Mouse (Mus musculus): ENCODE data around the gene Zscan10. TPM values are rescaled to one million over a fixed set of nuclear protein-coding genes. Genes with fewer than 3 reads are reported as not detected.
"Not testable (repeated sequence)": the region's sequence is repeated elsewhere in the genome, so short reads cannot be mapped to it uniquely, and the experiment has no call there.

Zscan10 gene
- polyA plus RNA-seq, 1 experiment from 2014 or later: 0.22 TPM

GRCm38 (mm10) chr17:23595139-23595538 is 5.5 kb upstream of the Zscan10 start:
- not testable (repeated sequence) for H3K36me3 ChIP-seq; ATAC-seq (ENCODE audit: low FRiP score)
- WGBS: 76% methylated on average over 4 of the region's 4 CpGs

GRCm38 (mm10) chr17:23598582-23599552 is 1.8 kb upstream of the Zscan10 start, which contains the start of gene Zfp13:
Gene Zfp13 (minus strand): TSS chr17:23599487.
- Histone ChIP-seq H3K27ac (peak within 1 kb of the TSS; percentile 58), H3K36me3 (no peaks in the 10 kb centered on the region), H3K4me3 (peak within 1 kb of the TSS; percentile 42), H3K9me3 (no peaks in the 10 kb centered on the region), H3K27me3 (peaks cover 15% of the 10 kb centered on the region), H3K4me1 (replicated peaks) (peaks cover 14% of the 10 kb centered on the region), H3K4me2 (peak within 1 kb of the TSS; percentile 65), H3K9ac (peak within 1 kb of the TSS; percentile 66)
- peak; percentile 95 for ATAC-seq (ENCODE audit: low FRiP score)
- WGBS: 12% methylated on average over 28 of the region's 31 CpGs

More at GRCm38 (mm10) chr17:23595139-23595538, 5.5 kb upstream of the Zscan10 start:
- H3K9me3 ChIP-seq, H3K9ac ChIP-seq, H3K27ac ChIP-seq, H3K4me3 ChIP-seq, H3K27me3 ChIP-seq, H3K4me2 ChIP-seq: not testable (repeated sequence)
- H3K4me1 ChIP-seq (replicated peaks): peaks cover 19% of the 10 kb centered on the region

- Histone ChIP-seq H3K36me3 (no peaks in the 10 kb centered on the region), H3K9ac (peak overlapping the region; percentile 66; the same call in 1 of the 2 replicates), H3K9me3 (no peaks in the 10 kb centered on the region), H3K4me3 (peak overlapping the region; percentile 42), H3K4me2 (peak overlapping the region; percentile 65), H3K27me3 (peaks cover 15% of the 10 kb centered on the region), H3K4me1 (replicated peaks) (peaks cover 14% of the 10 kb centered on the region), H3K27ac (no peak overlapping the region)
- no peak; the same call in 1 of the 2 replicates for ATAC-seq (ENCODE audit: low FRiP score)
- 44% methylated on average over 7 of the region's 7 CpGs for WGBS
These were observed 1.0 kb upstream of the Zscan10 start for GRCm38 (mm10) chr17:23599605-23600063.

- no peak overlapping the region for H3K27ac ChIP-seq
- whole genome bisulfite sequencing: 46% methylated on average over 10 of the region's 10 CpGs
- no peak overlapping the region for H3K4me3 ChIP-seq
- H3K9ac ChIP-seq: no peak overlapping the region
- H3K4me2 ChIP-seq: no peak overlapping the region
- peaks cover 14% of the 10 kb centered on the region for H3K4me1 ChIP-seq (replicated peaks)
- peaks cover 15% of the 10 kb centered on the region for H3K27me3 ChIP-seq
- H3K36me3 ChIP-seq: no peaks in the 10 kb centered on the region
- no peaks in the 10 kb centered on the region for H3K9me3 ChIP-seq
- ATAC-seq (ENCODE audit: low FRiP score): no peak
These were observed 1.4 kb downstream of the Zscan10 start for GRCm38 (mm10) chr17:23601836-23602585.

- no peak overlapping the region for H3K27ac ChIP-seq
- peaks cover 14% of the 10 kb centered on the region for H3K4me1 ChIP-seq (replicated peaks)
- WGBS: 23% methylated on average over 8 of the region's 8 CpGs
- H3K9ac ChIP-seq: no peak overlapping the region
- H3K36me3 ChIP-seq: no peaks in the 10 kb centered on the region
- H3K9me3 ChIP-seq: no peaks in the 10 kb centered on the region
- no peak for ATAC-seq (ENCODE audit: low FRiP score)
- no peak overlapping the region for H3K4me2 ChIP-seq
- peaks cover 15% of the 10 kb centered on the region for H3K27me3 ChIP-seq
- no peak overlapping the region for H3K4me3 ChIP-seq
These were observed 2.4 kb downstream of the Zscan10 start for GRCm38 (mm10) chr17:23603077-23603476.

- no peak overlapping the region for H3K27ac ChIP-seq
- H3K4me3 ChIP-seq: no peak overlapping the region
- H3K9ac ChIP-seq: no peak overlapping the region
- no peaks in the 10 kb centered on the region for H3K36me3 ChIP-seq
- no peak for ATAC-seq (ENCODE audit: low FRiP score)
- no peaks in the 10 kb centered on the region for H3K9me3 ChIP-seq
- H3K27me3 ChIP-seq: peaks cover 15% of the 10 kb centered on the region
- peaks cover 10% of the 10 kb centered on the region for H3K4me1 ChIP-seq (replicated peaks)
- 68% methylated on average over 2 of the region's 2 CpGs for WGBS
- no peak overlapping the region for H3K4me2 ChIP-seq
These were observed 2.9 kb downstream of the Zscan10 start for GRCm38 (mm10) chr17:23603542-23603941.

GRCm38 (mm10) chr17:23604394-23604793 is 3.7 kb downstream of the Zscan10 start:
- no peak overlapping the region for H3K4me2 ChIP-seq
- H3K9me3 ChIP-seq: no peaks in the 10 kb centered on the region
- no peak overlapping the region for H3K27ac ChIP-seq
- H3K36me3 ChIP-seq: no peaks in the 10 kb centered on the region
- no peak for ATAC-seq (ENCODE audit: low FRiP score)
- peaks cover 15% of the 10 kb centered on the region for H3K27me3 ChIP-seq
- no peak overlapping the region for H3K9ac ChIP-seq
- peaks cover 2% of the 10 kb centered on the region for H3K4me1 ChIP-seq (replicated peaks)
- no peak overlapping the region for H3K4me3 ChIP-seq
- 86% methylated on average over 7 of the region's 7 CpGs for WGBS

- Histone ChIP-seq H3K9me3 (no peaks in the 10 kb centered on the region), H3K4me2 (no peak overlapping the region), H3K4me1 (replicated peaks) (no peaks in the 10 kb centered on the region), H3K27me3 (peaks cover 15% of the 10 kb centered on the region), H3K9ac (no peak overlapping the region), H3K27ac (no peak overlapping the region), H3K36me3 (no peaks in the 10 kb centered on the region), H3K4me3 (no peak overlapping the region)
- no peak for ATAC-seq (ENCODE audit: low FRiP score)
- WGBS: 85% methylated on average over 8 of the region's 8 CpGs
These were observed 4.6 kb downstream of the Zscan10 start for GRCm38 (mm10) chr17:23605220-23605619.

- no peaks in the 10 kb centered on the region for H3K4me1 ChIP-seq (replicated peaks)
- H3K36me3 ChIP-seq: no peaks in the 10 kb centered on the region
- no peak overlapping the region for H3K4me2 ChIP-seq
- H3K4me3 ChIP-seq: no peak overlapping the region
- H3K27ac ChIP-seq: no peak overlapping the region
- H3K9ac ChIP-seq: no peak overlapping the region
- 93% methylated on average over 24 of the region's 24 CpGs for WGBS
- no peaks in the 10 kb centered on the region for H3K9me3 ChIP-seq
- no peaks in the 10 kb centered on the region for H3K27me3 ChIP-seq
- no peak for ATAC-seq (ENCODE audit: low FRiP score)
These were observed 9.0 kb downstream of the Zscan10 start for GRCm38 (mm10) chr17:23609612-23610011.

- no peak overlapping the region for H3K9ac ChIP-seq
- no peaks in the 10 kb centered on the region for H3K4me1 ChIP-seq (replicated peaks)
- no peak overlapping the region for H3K27ac ChIP-seq
- no peak overlapping the region for H3K4me3 ChIP-seq
- H3K27me3 ChIP-seq: no peaks in the 10 kb centered on the region
- no peak for ATAC-seq (ENCODE audit: low FRiP score)
- WGBS: 85% methylated on average over 28 of the region's 28 CpGs
- H3K4me2 ChIP-seq: no peak overlapping the region
- H3K36me3 ChIP-seq: no peaks in the 10 kb centered on the region
- H3K9me3 ChIP-seq: no peaks in the 10 kb centered on the region
These were observed 9.7 kb downstream of the Zscan10 start for GRCm38 (mm10) chr17:23610361-23610800.

- Histone ChIP-seq H3K27me3 (no peaks in the 10 kb centered on the region), H3K9ac (no peak overlapping the region), H3K4me3 (no peak overlapping the region), H3K4me1 (replicated peaks) (no peaks in the 10 kb centered on the region), H3K4me2 (no peak overlapping the region), H3K36me3 (no peaks in the 10 kb centered on the region), H3K9me3 (no peaks in the 10 kb centered on the region), H3K27ac (no peak overlapping the region)
- no peak for ATAC-seq (ENCODE audit: low FRiP score)
- 71% methylated on average over 9 of the region's 9 CpGs for WGBS
These were observed 16.4 kb downstream of the Zscan10 start for GRCm38 (mm10) chr17:23617087-23617486.

GRCm38 (mm10) chr17:23620351-23620750 is 19.7 kb downstream of the Zscan10 start:
- no peak overlapping the region for H3K4me3 ChIP-seq
- H3K27me3 ChIP-seq: no peaks in the 10 kb centered on the region
- ATAC-seq (ENCODE audit: low FRiP score): no peak
- no peak overlapping the region for H3K9ac ChIP-seq
- H3K4me2 ChIP-seq: no peak overlapping the region
- H3K27ac ChIP-seq: no peak overlapping the region
- WGBS: 84% methylated on average over 7 of the region's 7 CpGs
- H3K9me3 ChIP-seq: no peaks in the 10 kb centered on the region
- H3K4me1 ChIP-seq (replicated peaks): no peaks in the 10 kb centered on the region
- H3K36me3 ChIP-seq: no peaks in the 10 kb centered on the region

Measured in hindbrain, embryonic 13.5 days (tissue).